Comparison of ENCODE assay signal across 10 mouse cellular contexts in genomic region chr12:100957257-100957656, GRCm38 (mm10). TPM values are rescaled to one million over a fixed set of nuclear protein-coding genes. Genes with fewer than 3 reads are reported as not detected.
DNase-seq lines count a peak whose midpoint lies in the region; ATAC-seq and TF ChIP-seq lines count a peak whose summit lies in the region.
"Had no signal": no experiment of that assay in that cellular context is flagged by ENCODE, and none has a peak within 500 bp of the region (broad histone marks: within the 10 kb centered on the region; RNA-seq: fewer than 3 reads in every experiment).

No protein-coding gene starts in this region.

- peaks cover 24% of the 10 kb centered on the region for H3K4me1 ChIP-seq in forebrain, embryonic 16.5 days (replicated peaks; ENCODE audit: control insufficient read depth, insufficient read depth, low read length)
- peaks cover 88% of the 10 kb centered on the region for H3K4me1 ChIP-seq in liver, embryonic 15.5 days (replicated peaks)
- H3K4me1 ChIP-seq in neural tube, embryonic 14.5 days (ENCODE audit: control insufficient read depth, insufficient read depth, low read length): peaks cover 22% of the 10 kb centered on the region; the same call in 1 of the 2 replicates

- no peak overlapping the region for H3K9ac ChIP-seq in forebrain, embryonic 16.5 days (replicated peaks; ENCODE audit: low read depth, low read length)
- peak overlapping the region; percentile 60 for H3K9ac ChIP-seq in liver, embryonic 15.5 days
- no peak overlapping the region for H3K9ac ChIP-seq in neural tube, embryonic 14.5 days (replicated peaks; ENCODE audit: low read depth, low read length)

- H3K9me3 ChIP-seq in forebrain, embryonic 16.5 days (ENCODE audit: control insufficient read depth, low read length): no peaks in the 10 kb centered on the region
- H3K9me3 ChIP-seq in liver, embryonic 15.5 days (replicated peaks): no peaks in the 10 kb centered on the region
- H3K9me3 ChIP-seq in neural tube, embryonic 14.5 days (ENCODE audit: control insufficient read depth, low read length): no peaks in the 10 kb centered on the region
- H3K9me3 ChIP-seq: limb, embryonic 13.5 days had no signal

- peak overlapping the region; percentile 55; the same call in 1 of the 2 replicates for H3K27ac ChIP-seq in layer of hippocampus, adult 2 months
- H3K27ac ChIP-seq in forebrain, embryonic 16.5 days (ENCODE audit: low read length): no peak overlapping the region
- peak overlapping the region; percentile 99 for H3K27ac ChIP-seq in liver, embryonic 15.5 days (replicated peaks)
- H3K27ac ChIP-seq in neural tube, embryonic 14.5 days (ENCODE audit: low read depth, low read length): 0 out of 2 replicates have a peak overlapping the region, but pooled peaks have one; percentile 22
- H3K27ac ChIP-seq: heart, adult 2 months; limb, embryonic 13.5 days had no signal

- no peaks in the 10 kb centered on the region for H3K36me3 ChIP-seq in forebrain, embryonic 16.5 days (ENCODE audit: control insufficient read depth, insufficient read depth)
- peaks cover 20% of the 10 kb centered on the region for H3K36me3 ChIP-seq in liver, embryonic 15.5 days (replicated peaks)
- H3K36me3 ChIP-seq in neural tube, embryonic 14.5 days (ENCODE audit: control insufficient read depth, insufficient read depth, low read length): no peaks in the 10 kb centered on the region
- H3K36me3 ChIP-seq: limb, embryonic 13.5 days had no signal

- H3K4me2 ChIP-seq in forebrain, embryonic 16.5 days (ENCODE audit: low read length): no peak overlapping the region
- peak overlapping the region; percentile 69; the same call in 1 of the 2 replicates for H3K4me2 ChIP-seq in liver, embryonic 15.5 days
- no peak overlapping the region for H3K4me2 ChIP-seq in neural tube, embryonic 14.5 days (ENCODE audit: low read depth, low read length)
- H3K4me2 ChIP-seq: limb, embryonic 13.5 days had no signal

- peak; percentile 14; the same call in 1 of the 2 replicates for ATAC-seq in forebrain, embryonic 16.5 days
- no peak for ATAC-seq in liver, embryonic 15.5 days (ENCODE audit: insufficient read depth)
- ATAC-seq in neural tube, embryonic 14.5 days (ENCODE audit: low read depth): peak; percentile 18; the same call in 1 of the 2 replicates

- no peak for TF ChIP-seq CTCF in layer of hippocampus, adult 2 months (conservative IDR thresholded peaks at IDR 0.05)

- H3K4me3 ChIP-seq in layer of hippocampus, adult 2 months: no peak overlapping the region
- H3K4me3 ChIP-seq in forebrain, embryonic 16.5 days (replicated peaks; ENCODE audit: low read length): no peak overlapping the region
- no peak overlapping the region for H3K4me3 ChIP-seq in liver, embryonic 15.5 days (replicated peaks)
- no peak overlapping the region for H3K4me3 ChIP-seq in neural tube, embryonic 14.5 days (ENCODE audit: low read depth, low read length)
- H3K4me3 ChIP-seq: heart, adult 2 months; limb, embryonic 13.5 days had no signal

- no peaks in the 10 kb centered on the region for H3K27me3 ChIP-seq in forebrain, embryonic 16.5 days (replicated peaks; ENCODE audit: control insufficient read depth, insufficient read depth, low read length)
- no peaks in the 10 kb centered on the region for H3K27me3 ChIP-seq in liver, embryonic 15.5 days
- no peaks in the 10 kb centered on the region for H3K27me3 ChIP-seq in neural tube, embryonic 14.5 days (ENCODE audit: control insufficient read depth, insufficient read depth, low read length)

- no peak for DNase-seq in layer of hippocampus, adult 2 months (ENCODE audit: low spot score in 2 of 2)
- no peak for DNase-seq in layer of hippocampus, adult 11-12 months (ENCODE audit: low spot score)
- no peak for DNase-seq in heart, adult 9 months (ENCODE audit: low spot score in 2 of 2)
- no peak for DNase-seq in gastrocnemius, postnatal 10 days
- no peak for DNase-seq in ovary, postnatal 14 days (ENCODE audit: low spot score)

- WGBS in forebrain, embryonic 16.5 days: 40% methylated on average over 3 of the region's 3 CpGs
- WGBS in liver, embryonic 15.5 days (ENCODE audit: insufficient replicate concordance): 84% methylated on average over 3 of the region's 3 CpGs
- 32% methylated on average over 3 of the region's 3 CpGs for WGBS in neural tube, embryonic 14.5 days

RNA-seq across cellular contexts. Expression of gene Gpr68, which starts 49.3 kb away (rescaled TPM):
- 10 to 100 TPM; 20.1 to 22.2 TPM for total RNA-seq in layer of hippocampus, adult 2 months (2021)
- 0.87 and 1.7 TPM in 2 replicates for polyA plus RNA-seq in forebrain, embryonic 16.5 days (2015; fragmentation: Nextera tagmentation; extraction: Ambion mirVana)
- 0.05 and 0.07 TPM in 2 replicates for polyA plus RNA-seq in liver, embryonic 15.5 days (2015; fragmentation: Nextera tagmentation; extraction: Ambion mirVana)
- 4.3 and 5.4 TPM in 2 replicates for polyA plus RNA-seq in neural tube, embryonic 14.5 days (2014; fragmentation: Nextera tagmentation; extraction: Ambion mirVana)
- under 1 TPM; 0.09 to 0.63 TPM for total RNA-seq in gastrocnemius, postnatal 10 days (2021)
